In genomic region chr2:68437920-68438319, GRCm38 (mm10) we compare ENCODE assay signal across 26 mouse cellular contexts. TPM values are rescaled to one million over a fixed set of nuclear protein-coding genes. Genes with fewer than 3 reads are reported as not detected.
DNase-seq lines count a peak whose midpoint lies in the region; ATAC-seq lines count a peak whose summit lies in the region.
"Had no signal": no experiment of that assay in that cellular context is flagged by ENCODE, and none has a peak within 500 bp of the region (broad histone marks: within the 10 kb centered on the region; RNA-seq: fewer than 3 reads in every experiment).

No protein-coding gene starts in this region.

- 54% methylated on average over 5 of the region's 5 CpGs for WGBS in intestine, embryonic 16.5 days
- 66% methylated on average over 5 of the region's 5 CpGs for WGBS in intestine, embryonic 15.5 days

- no peak overlapping the region for H3K27ac ChIP-seq in intestine, embryonic 16.5 days (ENCODE audit: low read length)
- no peak overlapping the region for H3K27ac ChIP-seq in intestine, embryonic 15.5 days
- H3K27ac ChIP-seq: forebrain, embryonic 13.5 days; kidney, embryonic 15.5 days; limb, embryonic 13.5 days; liver, embryonic 14.5 days; midbrain, embryonic 12.5 days; stomach, embryonic 15.5 days had no signal

- peak; percentile 20; the same call in 1 of the 2 replicates for ATAC-seq in intestine, embryonic 16.5 days
- ATAC-seq in intestine, embryonic 15.5 days = no peak
- peak; percentile 37 for ATAC-seq in granulocyte monocyte progenitor cell, adult 5-6 weeks (replicated peaks; ENCODE audit: poor library complexity, severe bottlenecking)
- ATAC-seq: forebrain, embryonic 13.5 days; hindbrain, embryonic 16.5 days had no signal

- H3K36me3 ChIP-seq in intestine, embryonic 16.5 days (ENCODE audit: control insufficient read depth, insufficient read depth, low read length) = no peaks in the 10 kb centered on the region
- H3K36me3 ChIP-seq in intestine, embryonic 15.5 days = no peaks in the 10 kb centered on the region
- H3K36me3 ChIP-seq: kidney, embryonic 15.5 days; limb, embryonic 13.5 days; midbrain, embryonic 12.5 days; stomach, embryonic 15.5 days had no signal

- H3K4me1 ChIP-seq in intestine, embryonic 16.5 days (ENCODE audit: control insufficient read depth, insufficient read depth, low read length) = peaks cover 18% of the 10 kb centered on the region
- H3K4me1 ChIP-seq in intestine, embryonic 15.5 days (replicated peaks) = peaks cover 17% of the 10 kb centered on the region

- H3K9me3 ChIP-seq in intestine, embryonic 16.5 days (ENCODE audit: control insufficient read depth, low read length) = no peaks in the 10 kb centered on the region
- no peaks in the 10 kb centered on the region for H3K9me3 ChIP-seq in intestine, embryonic 15.5 days
- H3K9me3 ChIP-seq: forebrain, embryonic 13.5 days; kidney, embryonic 15.5 days; limb, embryonic 13.5 days; midbrain, embryonic 12.5 days; stomach, embryonic 15.5 days had no signal

- H3K4me3 ChIP-seq in intestine, embryonic 16.5 days (ENCODE audit: low read length) = no peak overlapping the region
- no peak overlapping the region for H3K4me3 ChIP-seq in intestine, embryonic 15.5 days (replicated peaks)
- H3K4me3 ChIP-seq: forebrain, embryonic 13.5 days; kidney, embryonic 15.5 days; limb, embryonic 13.5 days; midbrain, embryonic 12.5 days; stomach, embryonic 15.5 days had no signal

- intact Hi-C loops in heart, postnatal 36 days (cut with DNase I) = no loop called here
- intact Hi-C loops in heart, postnatal 10 days (cut with DNase I) = no loop called here

- H3K27me3 ChIP-seq in intestine, embryonic 16.5 days (replicated peaks; ENCODE audit: control insufficient read depth, insufficient read depth, low read length) = no peaks in the 10 kb centered on the region
- no peaks in the 10 kb centered on the region; the same call in 1 of the 2 replicates for H3K27me3 ChIP-seq in intestine, embryonic 15.5 days (replicated peaks)
- H3K27me3 ChIP-seq: CH12.LX; forebrain, embryonic 13.5 days; kidney, embryonic 15.5 days; limb, embryonic 13.5 days; midbrain, embryonic 12.5 days; stomach, embryonic 15.5 days had no signal

- H3K4me2 ChIP-seq in intestine, embryonic 16.5 days (ENCODE audit: low read depth, low read length) = no peak overlapping the region
- H3K4me2 ChIP-seq in intestine, embryonic 15.5 days (replicated peaks) = no peak overlapping the region
- H3K4me2 ChIP-seq: forebrain, embryonic 13.5 days; kidney, embryonic 15.5 days; limb, embryonic 13.5 days; lung, embryonic 14.5 days; midbrain, embryonic 12.5 days; stomach, embryonic 15.5 days had no signal

- DNase-seq in heart, adult 11 months = peak; percentile 92
- no peak for DNase-seq in heart, postnatal 36 days
- peak; percentile 45 to 56 for DNase-seq in heart, postnatal 10 days
- DNase-seq in natural killer cell, adult 2 months (ENCODE audit: low spot score in 2 of 2) = no peak
- no peak for DNase-seq in kidney, adult 8-10 months
- DNase-seq: adrenal gland, adult 8-10 months; cerebellum, adult 2 months; cerebellum, postnatal 14 days; gastrocnemius, postnatal 10 days; kidney, postnatal 36 days; lung, embryonic 14.5 days; lung, postnatal 14 days; retina, postnatal 1 day; right cerebral cortex, postnatal 14 days; thymus, postnatal 14 days had no signal

- H3K9ac ChIP-seq in intestine, embryonic 16.5 days (ENCODE audit: low read depth, low read length) = no peak overlapping the region
- H3K9ac ChIP-seq in intestine, embryonic 15.5 days = no peak overlapping the region
- H3K9ac ChIP-seq: forebrain, embryonic 13.5 days; kidney, embryonic 15.5 days; limb, embryonic 13.5 days; liver, embryonic 14.5 days; lung, embryonic 14.5 days; midbrain, embryonic 12.5 days; stomach, embryonic 15.5 days had no signal

RNA-seq across cellular contexts. Expression of gene Stk39, which starts 34.1 kb away (rescaled TPM):
- total RNA-seq in heart, postnatal 36 days (2021) = 10 to 100 TPM; 67.5 to 80.3 TPM
- 4.5 and 5.9 TPM in 2 replicates for polyA plus RNA-seq in intestine, embryonic 16.5 days (2015; fragmentation: Nextera tagmentation; extraction: Ambion mirVana)
- 14.2 and 14.5 TPM in 2 replicates for polyA plus RNA-seq in intestine, embryonic 15.5 days (2015; fragmentation: Nextera tagmentation; extraction: Ambion mirVana)
- 0.11 TPM in 1 of 2 replicates, not detected in the other for total RNA-seq in granulocyte monocyte progenitor cell, adult 5-6 weeks (2014; fragmentation: Nextera tagmentation)
- 0.36 and 0.90 TPM in 2 replicates for total RNA-seq in granulocyte monocyte progenitor cell, adult 5-6 weeks (2017)
- total RNA-seq in heart, postnatal 10 days (2021) = 100 to 1,000 TPM; 111 to 145 TPM
- total RNA-seq: CH12.LX had no signal

Comparison
In these comparisons a context has a peak if more than half of its experiments do, and no peak if none do; other contexts are left out.
1. DNase-seq: peak in heart, adult 11 months (single experiment) and heart, postnatal 10 days (2 of 2); none in heart, postnatal 36 days (0 of 2), natural killer cell, adult 2 months (0 of 2) and kidney, adult 8-10 months (0 of 2).
2. RNA of gene Stk39, which starts 34.1 kb away (total RNA-seq): 111 to 145 TPM in heart, postnatal 10 days and 67.5 to 80.3 TPM in heart, postnatal 36 days; 0.11 to 0.90 TPM in granulocyte monocyte progenitor cell, adult 5-6 weeks; every median in the first group is over 10 times any median in the second.